Mouse (Mus musculus) adrenal gland, adult 10 weeks (tissue): ENCODE data around the gene Kansl3. TPM values are rescaled to one million over a fixed set of nuclear protein-coding genes. Genes with fewer than 3 reads are reported as not detected.

ENCODE experiments used
- polyA plus RNA-seq: library from polyadenylated mRNA; stranded (reverse); fragments of 350-450 nt; fragmentation: Illumina TruSeq; extraction: RNeasy Lipid Tissue Mini Kit (QIAGEN cat#74804); gene quantifications from one replicate; pipeline ENCODE4 v1.2.3, GENCODE M21; 2014; ENCODE audit warnings: low read depth, low replicate concordance

The Kansl3 gene
- polyA plus RNA-seq, result 17.9 TPM

DNA sequence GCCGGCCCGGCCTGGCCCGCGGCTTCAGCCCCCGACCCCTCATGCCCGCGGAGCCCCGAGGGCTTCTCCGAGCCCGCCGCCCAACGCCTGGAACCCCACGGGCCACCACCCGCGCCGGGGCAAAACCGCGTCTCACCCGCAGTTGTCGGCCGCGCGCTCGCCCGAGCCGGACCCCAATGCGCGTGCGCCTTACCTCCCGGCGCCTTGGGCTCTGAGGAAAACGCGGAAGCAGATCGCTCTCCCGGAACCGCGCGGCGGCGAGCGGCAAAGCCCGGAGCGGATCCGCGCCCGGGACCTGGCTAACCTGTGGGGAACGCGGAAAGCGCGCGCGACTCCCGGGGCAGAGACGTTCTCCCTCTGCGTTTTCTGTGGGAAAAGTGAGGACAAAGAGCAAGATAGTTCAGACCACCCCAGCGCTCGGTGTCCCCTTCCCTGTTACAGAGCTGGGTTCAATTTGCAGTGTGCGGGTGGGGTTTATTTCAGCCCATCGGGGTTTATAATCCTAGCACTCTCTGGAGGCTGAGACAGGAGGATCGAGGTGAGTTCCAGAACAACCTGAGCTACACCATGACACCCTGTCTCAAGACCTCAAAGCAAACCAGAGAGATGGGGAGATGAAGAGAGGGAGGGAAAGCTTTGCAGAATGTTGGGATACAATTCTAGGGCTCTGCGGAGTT, at the start of gene Kansl3:
Gene Kansl3 (minus strand): TSS at position 213 of the 677 bp plus-strand sequence.

DNA sequence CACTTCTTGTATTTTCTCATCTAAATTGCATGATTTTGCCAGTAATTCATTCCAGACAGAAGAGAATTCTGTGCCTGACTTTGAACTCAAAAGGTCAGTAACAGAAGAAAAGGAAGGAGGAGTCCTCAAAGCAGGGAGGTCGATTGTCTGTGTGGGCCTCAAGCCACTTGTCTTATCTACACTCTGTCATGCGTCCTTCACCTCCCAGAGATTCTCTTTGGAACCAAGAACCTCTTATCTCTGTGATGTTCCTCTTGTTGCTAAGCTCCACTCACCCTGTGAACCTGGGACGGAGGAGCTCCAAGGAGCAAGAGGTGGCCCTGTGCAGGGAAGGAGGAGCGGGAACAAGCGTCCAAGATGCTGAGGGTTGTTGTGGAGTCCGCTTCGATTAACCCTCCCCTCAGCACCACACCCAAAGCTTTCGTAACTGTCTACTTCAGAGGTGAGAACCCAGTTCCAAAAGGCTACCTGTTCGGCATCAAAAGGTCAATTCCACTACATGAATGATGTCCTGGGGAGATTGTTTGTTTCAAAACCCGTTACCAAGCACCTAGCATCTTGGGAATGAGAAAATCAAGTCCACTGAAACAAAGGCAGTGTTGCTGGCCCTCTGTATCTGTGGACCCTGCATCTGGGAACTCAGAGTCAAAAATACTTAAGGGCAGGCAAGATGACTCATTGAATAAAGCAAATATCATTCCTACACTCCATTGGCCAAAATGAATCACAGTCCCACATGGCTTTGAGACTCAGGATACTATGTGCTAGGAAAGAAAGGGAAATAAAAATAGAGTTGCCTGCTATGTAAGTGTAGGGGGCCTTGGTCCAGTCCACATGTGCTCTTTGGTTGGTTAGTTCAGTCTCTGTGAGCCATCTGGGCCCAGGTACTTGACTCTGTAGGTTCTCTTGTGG, 3.2 kb upstream of the Kansl3 start, which contains the start of gene Fer1l5:
Gene Fer1l5 (plus strand): TSS at position 358 of the 912 bp plus-strand sequence.

DNA sequence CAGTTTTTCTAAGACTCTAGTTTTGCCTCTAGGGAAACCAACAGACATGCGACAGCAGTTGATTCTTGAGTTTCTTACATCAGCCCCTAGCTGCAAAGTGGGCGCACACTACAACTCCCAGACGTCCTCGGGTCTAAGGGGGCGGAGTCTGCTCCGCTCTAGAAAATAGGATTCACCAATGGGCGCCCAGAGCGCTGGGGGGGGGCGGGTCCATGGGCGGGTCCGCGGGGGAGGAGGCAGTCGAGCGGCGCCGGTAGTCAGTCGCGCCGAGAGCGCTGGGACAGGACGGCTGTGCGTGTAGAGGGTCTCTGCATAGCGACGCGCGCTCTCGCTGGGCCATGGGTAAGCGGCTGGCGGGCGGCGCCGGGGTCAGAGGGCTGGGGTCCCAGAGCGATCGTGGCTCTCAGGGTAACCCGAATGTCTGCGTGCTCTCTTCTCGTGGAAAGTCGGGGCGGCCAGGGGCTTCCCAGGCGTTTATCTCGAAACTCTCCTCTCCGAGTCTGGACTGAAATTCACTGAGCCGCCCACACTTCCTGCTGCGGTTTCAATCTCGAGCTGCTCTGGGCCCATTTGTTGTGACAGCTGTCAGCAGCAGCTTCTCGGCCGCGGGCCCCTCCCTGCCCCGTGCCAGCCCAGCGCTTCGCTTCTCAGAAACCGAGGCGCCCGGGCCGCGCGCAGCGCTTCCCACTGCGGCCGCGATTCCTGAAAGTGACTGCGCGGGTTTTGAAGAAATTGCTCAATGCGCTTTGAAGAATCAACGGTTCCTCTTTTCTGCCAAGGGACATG, 61.3 kb downstream of the Kansl3 start, which contains the start of gene Arid5a:
Gene Arid5a (plus strand): TSS at position 239 of the 786 bp plus-strand sequence.

Other genes starting within 250 kb of the Kansl3 start
- 85.7 TPM for gene Uggt1, start 124.5 kb downstream of the Kansl3 start, polyA plus RNA-seq
- gene Neurl3, start 94.5 kb downstream of the Kansl3 start, polyA plus RNA-seq, result 5.0 TPM
- 0.17 TPM for gene Arid5a, start 61.4 kb downstream of the Kansl3 start, polyA plus RNA-seq
- gene Fer1l5, start 3.1 kb upstream of the Kansl3 start, polyA plus RNA-seq, result not detected
- 16.3 TPM for gene Lman2l, start 76.1 kb upstream of the Kansl3 start, polyA plus RNA-seq
- 1.6 TPM for gene Cnnm4, start 102.4 kb upstream of the Kansl3 start, polyA plus RNA-seq
- gene Cnnm3, start 142.7 kb upstream of the Kansl3 start, polyA plus RNA-seq, result 11.4 TPM
- gene Ankrd23, start 167.7 kb upstream of the Kansl3 start, polyA plus RNA-seq, result 7.8 TPM
- gene Gm42417, start 170.2 kb upstream of the Kansl3 start, polyA plus RNA-seq, result not detected
- gene Ankrd39, start 178.3 kb upstream of the Kansl3 start, polyA plus RNA-seq, result 3.6 TPM
- 1.7 TPM for gene Sema4c, start 189.2 kb upstream of the Kansl3 start, polyA plus RNA-seq